Comparison of ENCODE assay signal across 28 mouse cellular contexts in the genomic region with DNA sequence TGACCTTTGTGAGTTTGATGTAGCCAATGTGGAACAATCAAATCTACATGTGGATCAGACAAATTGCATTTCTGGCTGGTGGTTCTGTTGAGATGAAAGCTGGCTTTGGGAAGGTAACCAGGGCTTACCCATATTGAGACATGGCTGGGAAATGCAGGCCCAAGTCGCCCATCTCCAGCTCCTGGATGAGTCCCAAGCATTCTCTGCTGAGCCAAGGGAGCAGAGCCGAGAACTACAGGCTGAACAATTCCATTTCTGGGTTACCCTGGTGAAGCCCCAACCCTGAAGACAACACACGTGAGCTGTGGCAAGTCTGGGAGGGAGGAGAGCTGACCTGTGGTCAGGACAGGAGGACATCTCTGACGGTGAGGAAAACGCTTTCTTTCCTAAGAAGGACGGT. TPM values are rescaled to one million over a fixed set of nuclear protein-coding genes. Genes with fewer than 3 reads are reported as not detected.
A peak's percentile ranks its signal among the peaks of the same experiment; 100 is the strongest.
DNase-seq lines count a peak whose midpoint lies in the region; ATAC-seq lines count a peak whose summit lies in the region.
"Had no signal": no experiment of that assay in that cellular context is flagged by ENCODE, and none has a peak within 500 bp of the region (broad histone marks: within the 10 kb centered on the region; RNA-seq: fewer than 3 reads in every experiment).

No protein-coding gene starts in this region.

- H3K27me3 ChIP-seq in forebrain, embryonic 10.5 days (ENCODE audit: poor library complexity, severe bottlenecking) = no peaks in the 10 kb centered on the region
- H3K27me3 ChIP-seq: CH12.LX; embryonic facial prominence, embryonic 15.5 days; forebrain, embryonic 13.5 days; heart, embryonic 12.5 days; hindbrain, embryonic 13.5 days; limb, embryonic 12.5 days; liver, embryonic 15.5 days had no signal

- peak; percentile 54; the same call in 1 of the 2 replicates for ATAC-seq in cerebellum, adult (ENCODE audit: insufficient number of reproducible peaks, low FRiP score, low TSS enrichment)
- ATAC-seq: forebrain, embryonic 13.5 days; intestine, embryonic 16.5 days; midbrain, embryonic 16.5 days had no signal

- no peaks in the 10 kb centered on the region for H3K36me3 ChIP-seq in forebrain, embryonic 10.5 days (replicated peaks)
- H3K36me3 ChIP-seq: embryonic facial prominence, embryonic 10.5 days; embryonic facial prominence, embryonic 15.5 days; heart, embryonic 12.5 days; limb, embryonic 12.5 days; liver, embryonic 15.5 days; midbrain, embryonic 10.5 days had no signal

- H3K27ac ChIP-seq in forebrain, embryonic 10.5 days = no peak overlapping the region
- H3K27ac ChIP-seq: embryonic facial prominence, embryonic 10.5 days; embryonic facial prominence, embryonic 15.5 days; forebrain, embryonic 13.5 days; liver, embryonic 15.5 days; midbrain, embryonic 10.5 days had no signal

- WGBS in forebrain, embryonic 10.5 days = 88% methylated on average over 6 of the region's 6 CpGs

- no peaks in the 10 kb centered on the region for H3K9me3 ChIP-seq in forebrain, embryonic 10.5 days
- H3K9me3 ChIP-seq: embryonic facial prominence, embryonic 10.5 days; embryonic facial prominence, embryonic 15.5 days; forebrain, embryonic 13.5 days; heart, embryonic 12.5 days; hindbrain, embryonic 13.5 days; limb, embryonic 12.5 days; liver, embryonic 15.5 days; midbrain, embryonic 10.5 days had no signal

- DNase-seq in cerebellum, postnatal 4 days (ENCODE audit: low spot score in 2 of 2) = no peak
- peak; percentile 65 for DNase-seq in cerebellum, adult 11 months
- peak; percentile 84 for DNase-seq in cerebellum, adult 9-10 months
- DNase-seq in cerebellum, postnatal 36 days = peak; percentile 64 to 72
- DNase-seq in adrenal gland, adult 8-10 months = no peak
- no peak for DNase-seq in forebrain, embryonic 10.5 days (ENCODE audit: extremely low spot score, low spot score)
- DNase-seq: adrenal gland, postnatal 14 days; gastrocnemius, postnatal 14 days; heart, postnatal 4 days; kidney, adult 8-10 months; kidney, postnatal 4 days; layer of hippocampus, adult 9-11 months; lung, embryonic 14.5 days; lung, postnatal 14 days; thymus, postnatal 4 days had no signal

- no peak overlapping the region for H3K4me3 ChIP-seq in forebrain, embryonic 10.5 days
- H3K4me3 ChIP-seq: embryonic facial prominence, embryonic 10.5 days; embryonic facial prominence, embryonic 15.5 days; forebrain, embryonic 13.5 days; heart, embryonic 12.5 days; hindbrain, embryonic 13.5 days; limb, embryonic 12.5 days; liver, embryonic 15.5 days; midbrain, embryonic 10.5 days had no signal

- peaks cover 6% of the 10 kb centered on the region for H3K4me1 ChIP-seq in forebrain, embryonic 10.5 days
- H3K4me1 ChIP-seq: limb, embryonic 12.5 days; liver, embryonic 15.5 days had no signal

RNA-seq across cellular contexts. Expression of gene Coro2b, which starts 37.9 kb away (rescaled TPM):
- total RNA-seq in adrenal gland, adult 8-10 months (2022) = 10 to 100 TPM; 12.4 to 20.2 (median 18.2) TPM
- polyA plus RNA-seq in forebrain, embryonic 10.5 days (2016; fragmentation: Nextera tagmentation; extraction: Ambion mirVana) = 9.7 and 10.0 TPM in 2 replicates
- total RNA-seq: neutrophil, adult 5-6 weeks had no signal

Comparison
In these comparisons a context has a peak if more than half of its experiments do, and no peak if none do; other contexts are left out.
1. DNase-seq: peak in cerebellum, adult 11 months (single experiment), cerebellum, adult 9-10 months (single experiment) and cerebellum, postnatal 36 days (2 of 2); none in cerebellum, postnatal 4 days (0 of 2), adrenal gland, adult 8-10 months (single experiment) and forebrain, embryonic 10.5 days (single experiment).